Mouse (Mus musculus): ENCODE data around the gene Olfr592.
"Not testable (repeated sequence)": the region's sequence is repeated elsewhere in the genome, so short reads cannot be mapped to it uniquely, and the experiment has no call there.

GRCm38 (mm10) chr7:103184503-103184902, at the start of gene Olfr592:
- not testable (repeated sequence) for TF ChIP-seq CTCF, POLR2A (IDR thresholded peaks at IDR 0.05; ENCODE audit: insufficient read depth, low read depth, low read length)

Measured in olfactory bulb, adult 2 months (tissue).